Mouse (Mus musculus): Measurements from ENCODE around the gene Ssh1. TPM values are rescaled to one million over a fixed set of nuclear protein-coding genes. Genes with fewer than 3 reads are reported as not detected.
A peak's percentile ranks its signal among the peaks of the same experiment; 100 is the strongest.

Gene Ssh1
- total RNA-seq, 2 experiments from 2014 or later, result 28.2 to 28.6 TPM

- no peak for DNase-seq (ENCODE audit: extremely low spot score in 1 of 2, low spot score in 2 of 2)
- intact Hi-C loops (cut with DNase I), result no loop called here
- no peak for TF ChIP-seq CTCF (IDR thresholded peaks at IDR 0.05)
Measured at GRCm38 (mm10) chr5:113919060-113919459, 74.6 kb downstream of the Ssh1 start.

GRCm38 (mm10) chr5:113918654-113919053 lies 75.0 kb downstream of the Ssh1 start:
- Histone ChIP-seq H3K27ac (no peak overlapping the region), H3K4me3 (no peak overlapping the region)
- TF ChIP-seq CTCF (IDR thresholded peaks at IDR 0.05), result no peak
- intact Hi-C loops (cut with DNase I), result no loop called here
- no peak for DNase-seq (ENCODE audit: extremely low spot score in 1 of 2, low spot score in 2 of 2)

More at GRCm38 (mm10) chr5:113919060-113919459, 74.6 kb downstream of the Ssh1 start:
- Histone ChIP-seq H3K27ac (no peak overlapping the region), H3K4me3 (no peak overlapping the region)

GRCm38 (mm10) chr5:113910705-113911104 lies 83.0 kb downstream of the Ssh1 start:
- intact Hi-C loops (cut with DNase I), result no loop called here
- TF ChIP-seq CTCF (IDR thresholded peaks at IDR 0.05), result no peak
- Histone ChIP-seq H3K27ac (no peak overlapping the region), H3K4me3 (no peak overlapping the region)
- no peak for DNase-seq (ENCODE audit: extremely low spot score in 1 of 2, low spot score in 2 of 2)

- intact Hi-C loops (cut with DNase I), result no loop called here
- no peak for DNase-seq (ENCODE audit: extremely low spot score in 1 of 2, low spot score in 2 of 2)
- no peak for TF ChIP-seq CTCF (IDR thresholded peaks at IDR 0.05)
- Histone ChIP-seq H3K27ac (no peak overlapping the region), H3K4me3 (no peak overlapping the region)
Measured at GRCm38 (mm10) chr5:113910065-113910701, 83.5 kb downstream of the Ssh1 start.

- Histone ChIP-seq H3K27ac (peak within 1 kb of the TSS; percentile 90), H3K4me3 (peak within 1 kb of the TSS; percentile 72)
- peak; percentile 94 for TF ChIP-seq CTCF (IDR thresholded peaks at IDR 0.05)
- DNase-seq (ENCODE audit: extremely low spot score in 1 of 2, low spot score in 2 of 2), result peak; percentile 98
- intact Hi-C loops (cut with DNase I), result loop anchor here (5.0 kb wide), 2 partner anchors 43 to 658 kb away; partner anchors contain the start of gene Fam222a
Measured at GRCm38 (mm10) chr5:113908592-113909441, 84.9 kb downstream of the Ssh1 start, which contains the start of gene Coro1c. Coro1c (minus strand) TSS chr5:113908758.

GRCm38 (mm10) chr5:113907786-113908567 lies 85.7 kb downstream of the Ssh1 start:
- no peak; the same call in none of the 2 replicates for TF ChIP-seq CTCF (IDR thresholded peaks at IDR 0.05)
- peak overlapping the region; percentile 90 for H3K27ac ChIP-seq
- H3K4me3 ChIP-seq, result peak overlapping the region; percentile 72
- intact Hi-C loops (cut with DNase I), result loop anchor here (2.0 to 5.0 kb wide), 3 partner anchors 44 to 659 kb away; partner anchors contain the start of gene Fam222a
- DNase-seq (ENCODE audit: extremely low spot score in 1 of 2, low spot score in 2 of 2), result peak; percentile 45 to 49

GRCm38 (mm10) chr5:113906958-113907735 lies 86.5 kb downstream of the Ssh1 start:
- peak overlapping the region; percentile 72 for H3K4me3 ChIP-seq
- no peak for DNase-seq (ENCODE audit: extremely low spot score in 1 of 2, low spot score in 2 of 2)
- TF ChIP-seq CTCF (IDR thresholded peaks at IDR 0.05), result no peak

GRCm38 (mm10) chr5:113904987-113905386 lies 88.7 kb downstream of the Ssh1 start:
- intact Hi-C loops (cut with DNase I), result loop anchor here (5.0 kb wide), 2 partner anchors 47 to 662 kb away; partner anchors contain the start of gene Fam222a

More at GRCm38 (mm10) chr5:113906958-113907735, 86.5 kb downstream of the Ssh1 start:
- H3K27ac ChIP-seq, result peak overlapping the region; percentile 90
- intact Hi-C loops (cut with DNase I), result loop anchor here (2.0 to 5.0 kb wide), 3 partner anchors 44 to 660 kb away; partner anchors contain the start of gene Fam222a

GRCm38 (mm10) chr5:113902983-113903382 lies 90.7 kb downstream of the Ssh1 start:
- Histone ChIP-seq H3K27ac (no peak overlapping the region), H3K4me3 (no peak overlapping the region)
- DNase-seq (ENCODE audit: extremely low spot score in 1 of 2, low spot score in 2 of 2), result no peak
- intact Hi-C loops (cut with DNase I), result no loop called here
- no peak for TF ChIP-seq CTCF (IDR thresholded peaks at IDR 0.05)

More at GRCm38 (mm10) chr5:113904987-113905386, 88.7 kb downstream of the Ssh1 start:
- no peak overlapping the region for H3K27ac ChIP-seq
- TF ChIP-seq CTCF (IDR thresholded peaks at IDR 0.05), result no peak
- no peak for DNase-seq (ENCODE audit: extremely low spot score in 1 of 2, low spot score in 2 of 2)
- H3K4me3 ChIP-seq, result no peak overlapping the region

GRCm38 (mm10) chr5:113902017-113902416 lies 91.7 kb downstream of the Ssh1 start:
- no peak for DNase-seq (ENCODE audit: extremely low spot score in 1 of 2, low spot score in 2 of 2)
- no peak overlapping the region for H3K4me3 ChIP-seq
- TF ChIP-seq CTCF (IDR thresholded peaks at IDR 0.05), result no peak
- H3K27ac ChIP-seq, result no peak overlapping the region
- intact Hi-C loops (cut with DNase I), result no loop called here
